Mouse (Mus musculus) E14TG2a.4 (cell line): Measurements from ENCODE around the gene Gm4070.
"Not testable (repeated sequence)": the region's sequence is repeated elsewhere in the genome, so short reads cannot be mapped to it uniquely, and the experiment has no call there.

ENCODE experiments used
- H3K27me3 ChIP-seq: 2 replicates; pipeline ENCODE4 v1.6.1; 2014; ENCODE audit warnings: low read length, control low read depth; ENCODE audit not compliant: insufficient read depth
- H3K36me3 ChIP-seq: 2 replicates; pipeline ENCODE4 v1.6.1; 2014; ENCODE audit warnings: low read length, control low read depth; ENCODE audit not compliant: insufficient read depth
- H3K4me1 ChIP-seq: replicated peaks from 2 replicates; pipeline ENCODE4 v1.6.1; 2014; ENCODE audit warnings: low read depth, low read length, control low read depth
- H3K4me3 ChIP-seq: replicated peaks from 2 replicates; pipeline ENCODE4 v1.5.1; 2014; ENCODE audit warnings: mild to moderate bottlenecking, low read length
- H3K9me3 ChIP-seq: 2 replicates; pipeline ENCODE4 v1.6.1; 2014; ENCODE audit warnings: low read length, control low read depth

Gene Gm4070

GRCm38 (mm10) chr7:105953812-105954211 is at the start of gene Gm4070:
Gene Gm4070 (minus strand): TSS chr7:105953967.
- not testable (repeated sequence) for H3K4me3 ChIP-seq, H3K27me3 ChIP-seq, H3K9me3 ChIP-seq, H3K36me3 ChIP-seq, H3K4me1 ChIP-seq

DNA sequence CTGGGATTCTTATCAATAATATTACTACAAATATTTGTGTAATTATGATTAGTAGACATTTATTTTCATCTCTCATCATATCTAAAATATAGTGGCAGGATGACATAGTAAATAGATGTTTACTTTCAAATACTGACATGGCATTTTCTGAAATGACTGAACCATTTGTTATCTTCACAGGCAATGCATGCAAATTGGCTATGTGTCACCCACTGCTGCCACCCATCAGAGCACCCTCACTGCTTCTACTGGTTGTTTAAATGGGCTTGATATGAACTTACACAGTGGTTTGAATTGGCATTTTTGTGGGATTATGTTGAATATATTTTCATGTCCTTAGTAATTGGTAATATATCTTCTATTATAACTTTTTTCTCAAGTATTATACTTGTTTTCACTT is 773 bp upstream of the Gm4070 start:
- H3K4me1 ChIP-seq, H3K4me3 ChIP-seq, H3K9me3 ChIP-seq, H3K36me3 ChIP-seq, H3K27me3 ChIP-seq: not testable (repeated sequence)

DNA sequence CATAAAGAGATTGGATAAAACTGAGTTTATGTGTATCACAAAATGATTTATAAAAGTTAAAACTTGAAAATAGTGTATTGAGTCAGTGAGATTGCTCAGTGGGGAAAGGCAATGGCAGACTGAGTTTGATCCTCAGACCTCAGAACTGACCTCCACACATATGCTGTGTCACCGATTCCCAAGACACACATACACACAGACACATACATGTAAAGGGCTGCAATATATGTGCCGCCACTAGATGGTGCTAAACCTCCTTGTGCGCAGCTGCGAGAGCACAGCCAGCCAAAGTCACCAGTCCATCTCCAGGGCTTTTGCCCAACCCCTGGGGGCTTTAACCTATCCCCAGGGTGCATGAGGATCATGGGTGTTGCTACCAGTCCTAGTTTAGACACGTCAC is 1.4 kb downstream of the Gm4070 start:
- H3K27me3 ChIP-seq, H3K4me1 ChIP-seq, H3K36me3 ChIP-seq, H3K9me3 ChIP-seq, H3K4me3 ChIP-seq: not testable (repeated sequence)

- not testable (repeated sequence) for H3K27me3 ChIP-seq, H3K9me3 ChIP-seq, H3K4me1 ChIP-seq, H3K4me3 ChIP-seq, H3K36me3 ChIP-seq
These were observed 8.5 kb downstream of the Gm4070 start for GRCm38 (mm10) chr7:105945238-105945637.

DNA sequence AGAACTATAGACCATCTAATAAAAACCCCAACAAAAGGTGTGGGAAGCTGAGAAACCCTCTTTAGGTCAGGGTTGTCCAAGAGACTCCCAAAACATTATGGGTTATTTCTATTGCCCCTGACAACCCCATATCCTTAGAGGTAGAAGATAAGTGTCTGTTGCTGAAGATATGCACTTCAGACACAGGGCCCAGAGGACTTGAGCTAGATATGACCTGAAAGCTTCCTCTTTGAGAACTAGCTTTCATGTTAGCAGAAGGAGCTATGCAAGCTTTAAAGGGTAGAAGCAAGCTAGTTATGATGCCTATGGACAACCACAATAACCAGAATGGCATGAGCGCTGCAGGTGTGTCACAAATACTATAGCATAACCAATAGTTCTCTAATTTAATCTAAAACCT is 21.6 kb downstream of the Gm4070 start:
- not testable (repeated sequence) for H3K4me3 ChIP-seq, H3K36me3 ChIP-seq, H3K9me3 ChIP-seq, H3K4me1 ChIP-seq, H3K27me3 ChIP-seq

DNA sequence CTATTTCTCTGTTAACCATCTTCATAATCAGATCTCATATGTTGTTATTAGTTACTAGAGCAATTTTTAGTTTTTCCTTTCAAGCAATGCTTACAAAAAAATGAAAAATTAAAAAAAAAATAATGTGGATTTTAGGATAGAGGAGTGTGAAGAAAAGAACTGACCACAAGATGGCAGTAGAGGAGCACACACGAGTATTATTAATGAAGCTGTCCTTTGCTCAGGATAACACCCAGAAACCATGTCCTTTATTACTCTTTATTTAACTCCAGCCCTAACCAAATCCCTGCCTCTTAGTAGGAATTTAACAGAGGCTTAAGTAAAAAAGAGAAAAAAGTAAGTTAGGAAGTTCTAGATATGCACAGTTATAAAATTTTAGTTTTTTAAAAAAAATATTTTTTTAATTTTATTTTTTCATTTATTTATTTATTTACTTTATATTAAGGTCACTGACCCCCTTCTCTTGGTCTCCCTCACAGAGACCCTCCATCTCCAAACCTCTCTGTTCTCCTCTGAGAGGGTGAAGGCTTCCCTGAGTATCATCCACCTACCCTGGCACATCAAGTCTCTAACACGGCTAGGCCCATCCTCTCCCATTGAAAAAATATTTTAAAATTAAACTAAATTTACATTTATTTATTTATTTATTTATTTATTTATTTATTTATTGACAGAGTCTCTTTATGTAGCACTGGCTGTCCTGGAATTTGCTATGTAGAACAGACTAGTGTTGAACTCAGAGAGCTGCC is 70.0 kb downstream of the Gm4070 start:
- H3K9me3 ChIP-seq, H3K4me3 ChIP-seq, H3K36me3 ChIP-seq, H3K4me1 ChIP-seq, H3K27me3 ChIP-seq: not testable (repeated sequence)

DNA sequence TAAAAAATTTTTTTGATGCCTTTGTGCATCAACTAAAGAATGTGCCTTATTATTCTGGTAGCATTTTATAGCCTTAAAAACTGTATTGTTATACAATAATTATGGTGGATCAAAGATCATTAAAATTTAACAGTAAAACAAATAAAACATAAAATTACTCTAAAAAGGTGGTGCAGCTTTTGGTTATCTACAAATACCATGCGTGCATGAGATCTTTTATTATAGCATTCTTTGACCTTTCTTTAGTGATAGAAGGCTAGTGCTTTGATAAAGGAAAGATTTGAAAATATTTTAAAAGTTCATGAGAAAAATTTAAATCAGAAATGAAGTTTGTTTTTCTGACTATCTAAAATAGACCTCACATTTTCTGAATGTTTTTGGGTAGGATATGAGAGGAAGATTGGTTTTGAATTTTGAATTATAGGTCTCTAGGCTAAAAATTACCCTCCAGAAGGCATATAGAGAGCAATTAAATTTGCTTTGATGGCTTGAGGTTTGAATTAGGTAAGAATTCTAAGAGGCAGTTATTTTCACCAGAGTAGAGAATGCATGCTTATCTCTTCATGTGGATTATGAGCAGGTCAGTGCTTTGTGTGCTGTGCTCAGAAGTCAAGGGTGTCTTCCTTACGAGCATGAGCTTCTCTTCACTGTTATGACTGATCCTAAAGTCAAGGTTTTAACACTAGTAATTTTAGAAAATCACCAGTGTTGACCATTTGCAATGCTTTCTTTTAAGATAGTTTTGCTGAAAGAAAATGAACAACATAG is 73.9 kb downstream of the Gm4070 start:
- not testable (repeated sequence) for H3K27me3 ChIP-seq, H3K36me3 ChIP-seq

DNA sequence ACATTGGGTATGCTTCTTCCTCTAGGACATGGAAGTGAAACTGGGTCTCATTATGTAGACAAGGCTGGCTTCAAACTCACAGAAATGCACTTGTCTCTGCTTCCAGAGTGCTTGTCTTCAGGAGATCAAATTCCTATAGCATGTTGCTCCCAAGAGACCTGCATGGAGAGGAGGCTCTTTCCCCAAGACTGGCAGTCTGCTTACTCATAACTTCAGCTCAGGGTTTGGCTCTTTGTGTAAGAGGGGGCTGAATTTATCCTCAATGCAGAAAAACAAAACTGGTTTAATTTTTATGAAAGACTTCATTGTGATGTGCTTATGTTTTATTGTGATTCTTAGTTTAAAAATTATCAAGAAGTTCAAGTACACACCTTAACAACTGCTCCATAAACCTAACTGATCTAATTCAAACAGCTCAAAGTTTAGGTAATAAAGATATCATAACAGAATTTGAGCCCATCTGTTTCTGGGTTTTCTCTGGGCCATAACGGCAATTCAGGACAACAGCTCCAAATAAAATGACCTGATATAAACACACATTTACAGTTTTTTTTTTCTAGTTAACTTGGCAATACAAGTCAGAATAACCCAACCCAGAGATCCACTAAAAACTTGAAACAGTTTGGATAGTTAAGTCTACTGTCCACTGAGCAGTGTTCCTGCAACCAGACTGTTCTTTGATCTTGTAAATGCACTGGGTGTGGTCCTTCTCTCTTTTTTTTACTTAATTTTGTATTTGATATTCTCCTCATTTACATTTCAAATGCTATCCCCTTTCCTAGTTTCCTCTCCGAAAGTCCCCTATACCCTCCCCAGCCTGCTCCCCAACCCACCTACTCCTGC is 97.8 kb downstream of the Gm4070 start:
- H3K27me3 ChIP-seq, H3K4me3 ChIP-seq, H3K4me1 ChIP-seq, H3K9me3 ChIP-seq, H3K36me3 ChIP-seq: not testable (repeated sequence)

More for the DNA sequence above, 73.9 kb downstream of the Gm4070 start:
- not testable (repeated sequence) for H3K4me1 ChIP-seq, H3K9me3 ChIP-seq, H3K4me3 ChIP-seq
